Mouse (Mus musculus) heart, adult 9 months (tissue): Measurements from ENCODE around the gene 1700047I17Rik2.
"Not testable (repeated sequence)": the region's sequence is repeated elsewhere in the genome, so short reads cannot be mapped to it uniquely, and the experiment has no call there.

Source experiments
- DNase-seq, 2 experiments: peaks; one replicate each; pipeline ENCODE4 v3.0.0; 2022; ENCODE audit warnings: low spot score in 2 of 2

Gene 1700047I17Rik2

GRCm38 (mm10) chr12:55199306-55199705, at the start of gene 1700047I17Rik2:
Gene 1700047I17Rik2 (plus strand): TSS chr12:55199592.
- not testable (repeated sequence) for DNase-seq

DNA sequence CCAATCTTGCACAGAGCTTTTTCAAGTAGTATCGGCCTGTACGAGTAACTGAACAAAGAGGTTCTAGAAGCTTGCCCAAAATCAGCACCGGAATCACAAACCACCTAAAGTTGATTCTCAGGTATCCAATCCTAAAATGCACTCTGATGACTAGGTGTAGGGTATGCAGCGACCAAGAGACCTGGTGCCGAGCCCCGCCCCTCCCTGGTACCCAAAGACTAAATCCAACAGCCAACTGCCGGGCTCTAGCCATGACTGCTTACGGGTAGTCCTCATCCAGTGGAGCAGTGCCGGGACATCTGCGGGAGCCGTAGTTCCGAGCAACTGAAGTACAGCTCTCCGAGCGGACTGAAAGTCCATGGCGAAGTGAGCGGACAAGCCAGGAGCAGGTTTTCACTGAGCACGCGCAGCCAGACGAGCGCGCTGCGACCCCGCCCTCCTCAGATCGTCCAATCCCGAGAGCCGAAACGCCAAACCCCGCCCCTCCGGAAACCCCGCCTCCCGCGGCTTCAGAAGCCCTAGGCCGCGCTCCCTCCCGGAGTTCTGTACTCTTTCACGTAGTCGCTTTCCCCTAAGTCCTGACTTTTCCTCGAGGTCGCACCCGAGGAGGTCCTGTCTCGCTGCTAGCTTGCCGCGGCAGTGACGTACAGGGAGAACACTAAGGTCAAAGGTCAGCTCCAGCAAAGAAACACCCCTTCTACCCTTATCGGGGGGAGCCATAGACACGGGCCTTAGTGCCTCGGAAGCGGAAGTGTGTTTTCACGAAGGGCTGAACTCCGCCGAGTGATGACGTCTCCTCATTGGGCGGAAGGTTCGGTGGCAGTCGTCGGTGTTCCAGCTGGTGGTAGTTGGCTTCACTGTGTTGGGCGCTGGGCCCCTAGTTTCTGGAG, 44.6 kb upstream of the 1700047I17Rik2 start, which contains the start of gene Srp54b:
Srp54b (plus strand) TSS at position 546 of the 890 bp plus-strand sequence.
- DNase-seq = not testable (repeated sequence)

DNA sequence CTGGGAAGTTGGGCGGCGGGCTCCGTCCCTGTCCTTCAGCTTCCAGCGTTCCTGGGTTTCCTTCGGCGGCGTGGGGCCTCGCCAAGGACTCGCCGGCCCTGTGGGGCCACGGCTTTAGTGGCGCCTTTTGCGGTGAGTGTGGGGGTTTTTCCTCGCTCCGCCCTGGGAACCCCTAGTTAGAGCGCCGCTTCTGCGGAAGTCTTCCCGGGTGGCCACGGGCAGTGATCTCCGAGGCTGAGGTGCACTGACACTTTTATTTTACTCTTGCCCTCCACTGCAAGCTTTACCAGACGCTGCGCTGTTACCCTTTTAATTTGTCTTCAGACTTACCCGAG, 44.0 kb upstream of the 1700047I17Rik2 start:
- DNase-seq = not testable (repeated sequence)

DNA sequence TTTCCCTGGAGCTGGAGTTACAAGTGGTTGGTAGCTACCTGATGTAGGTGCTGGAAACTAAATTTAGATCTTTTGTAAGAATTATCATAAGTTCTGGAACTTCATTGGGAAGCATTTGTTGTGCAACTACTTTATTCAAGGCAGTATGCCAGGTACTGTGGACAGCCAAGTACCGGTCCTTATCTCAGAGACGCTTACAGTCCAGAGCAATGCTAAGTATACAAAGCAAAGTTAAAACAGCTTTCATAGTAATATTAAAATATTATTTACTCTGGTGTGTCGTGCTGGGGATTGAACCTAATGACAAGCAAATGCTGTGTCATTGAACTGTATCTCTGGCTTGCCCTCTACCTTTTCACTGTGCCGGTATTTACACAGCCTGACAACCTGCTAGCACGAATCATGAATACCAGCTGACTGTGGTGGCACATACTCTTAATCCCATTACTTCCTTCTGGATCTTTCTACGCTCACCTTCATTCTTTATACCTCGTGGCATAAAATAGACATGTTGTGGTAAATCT, 32.3 kb upstream of the 1700047I17Rik2 start:
- DNase-seq = not testable (repeated sequence)

- not testable (repeated sequence) for DNase-seq
Measured at GRCm38 (mm10) chr12:55187686-55188085, 11.7 kb upstream of the 1700047I17Rik2 start.

DNA sequence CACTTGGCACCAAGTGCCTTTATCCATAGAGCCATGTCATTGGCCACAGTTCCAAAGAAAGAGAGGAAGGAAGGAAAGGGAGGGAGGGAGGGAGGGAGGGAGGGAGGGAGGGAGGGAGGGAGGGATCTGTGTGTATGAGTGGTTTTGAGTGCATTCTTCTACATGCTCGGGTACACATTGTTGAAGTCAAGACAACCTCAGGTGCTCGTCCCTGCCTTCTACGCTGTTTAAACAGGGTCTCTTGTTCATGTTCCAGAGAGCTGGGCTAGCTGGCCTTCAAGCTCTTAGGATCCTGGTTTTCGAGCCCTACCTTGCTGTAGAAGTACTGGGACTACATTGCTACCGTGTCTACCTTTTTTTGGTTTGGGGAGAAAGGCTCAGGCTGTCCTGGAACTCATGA, 10.3 kb upstream of the 1700047I17Rik2 start:
- not testable (repeated sequence) for DNase-seq

DNA sequence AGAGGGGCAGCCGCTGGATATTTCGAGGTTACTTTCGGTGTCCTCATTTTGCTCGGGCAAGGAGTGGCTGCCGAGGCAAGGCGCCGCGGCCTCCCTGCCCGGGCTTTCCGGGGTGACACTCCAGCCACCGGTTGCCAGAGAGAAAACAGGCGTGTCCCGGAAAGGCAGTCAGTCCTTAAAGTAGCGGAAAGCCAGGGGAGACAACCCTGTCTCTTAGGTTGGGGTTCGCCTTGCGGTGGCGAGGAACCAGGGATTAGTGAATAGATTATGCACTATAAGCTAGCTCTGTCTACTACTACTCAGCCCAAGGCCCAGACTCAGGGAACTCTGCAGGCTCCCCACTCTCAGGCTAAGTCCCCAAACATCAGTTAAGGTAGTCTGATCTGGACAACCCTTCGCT, 407 bp downstream of the 1700047I17Rik2 start:
- not testable (repeated sequence) for DNase-seq

- DNase-seq = not testable (repeated sequence)
Measured at GRCm38 (mm10) chr12:55212944-55213343, 13.6 kb downstream of the 1700047I17Rik2 start.

DNA sequence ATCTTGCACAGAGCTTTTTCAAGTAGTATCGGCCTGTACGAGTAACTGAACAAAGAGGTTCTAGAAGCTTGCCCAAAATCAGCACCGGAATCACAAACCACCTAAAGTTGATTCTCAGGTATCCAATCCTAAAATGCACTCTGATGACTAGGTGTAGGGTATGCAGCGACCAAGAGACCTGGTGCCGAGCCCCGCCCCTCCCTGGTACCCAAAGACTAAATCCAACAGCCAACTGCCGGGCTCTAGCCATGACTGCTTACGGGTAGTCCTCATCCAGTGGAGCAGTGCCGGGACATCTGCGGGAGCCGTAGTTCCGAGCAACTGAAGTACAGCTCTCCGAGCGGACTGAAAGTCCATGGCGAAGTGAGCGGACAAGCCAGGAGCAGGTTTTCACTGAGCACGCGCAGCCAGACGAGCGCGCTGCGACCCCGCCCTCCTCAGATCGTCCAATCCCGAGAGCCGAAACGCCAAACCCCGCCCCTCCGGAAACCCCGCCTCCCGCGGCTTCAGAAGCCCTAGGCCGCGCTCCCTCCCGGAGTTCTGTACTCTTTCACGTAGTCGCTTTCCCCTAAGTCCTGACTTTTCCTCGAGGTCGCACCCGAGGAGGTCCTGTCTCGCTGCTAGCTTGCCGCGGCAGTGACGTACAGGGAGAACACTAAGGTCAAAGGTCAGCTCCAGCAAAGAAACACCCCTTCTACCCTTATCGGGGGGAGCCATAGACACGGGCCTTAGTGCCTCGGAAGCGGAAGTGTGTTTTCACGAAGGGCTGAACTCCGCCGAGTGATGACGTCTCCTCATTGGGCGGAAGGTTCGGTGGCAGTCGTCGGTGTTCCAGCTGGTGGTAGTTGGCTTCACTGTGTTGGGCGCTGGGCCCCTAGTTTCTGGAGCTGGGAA, 30.5 kb downstream of the 1700047I17Rik2 start, which contains the start of gene Srp54c:
Srp54c (plus strand) TSS at position 543 of the 894 bp plus-strand sequence.
- DNase-seq = not testable (repeated sequence)

- DNase-seq = peak in 1 of 2 experiments; percentile 0
Measured at GRCm38 (mm10) chr12:55230520-55230861, 31.1 kb downstream of the 1700047I17Rik2 start.

DNA sequence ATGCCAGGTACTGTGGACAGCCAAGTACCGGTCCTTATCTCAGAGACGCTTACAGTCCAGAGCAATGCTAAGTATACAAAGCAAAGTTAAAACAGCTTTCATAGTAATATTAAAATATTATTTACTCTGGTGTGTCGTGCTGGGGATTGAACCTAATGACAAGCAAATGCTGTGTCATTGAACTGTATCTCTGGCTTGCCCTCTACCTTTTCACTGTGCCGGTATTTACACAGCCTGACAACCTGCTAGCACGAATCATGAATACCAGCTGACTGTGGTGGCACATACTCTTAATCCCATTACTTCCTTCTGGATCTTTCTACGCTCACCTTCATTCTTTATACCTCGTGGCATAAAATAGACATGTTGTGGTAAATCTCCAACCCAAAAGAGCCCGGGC, 42.9 kb downstream of the 1700047I17Rik2 start:
- not testable (repeated sequence) for DNase-seq

- DNase-seq = not testable (repeated sequence)
Measured at GRCm38 (mm10) chr12:55261950-55262349, 62.6 kb downstream of the 1700047I17Rik2 start.

DNA sequence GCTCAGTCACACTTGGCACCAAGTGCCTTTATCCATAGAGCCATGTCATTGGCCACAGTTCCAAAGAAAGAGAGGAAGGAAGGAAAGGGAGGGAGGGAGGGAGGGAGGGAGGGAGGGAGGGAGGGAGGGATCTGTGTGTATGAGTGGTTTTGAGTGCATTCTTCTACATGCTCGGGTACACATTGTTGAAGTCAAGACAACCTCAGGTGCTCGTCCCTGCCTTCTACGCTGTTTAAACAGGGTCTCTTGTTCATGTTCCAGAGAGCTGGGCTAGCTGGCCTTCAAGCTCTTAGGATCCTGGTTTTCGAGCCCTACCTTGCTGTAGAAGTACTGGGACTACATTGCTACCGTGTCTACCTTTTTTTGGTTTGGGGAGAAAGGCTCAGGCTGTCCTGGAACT, 64.0 kb downstream of the 1700047I17Rik2 start:
- DNase-seq = not testable (repeated sequence)
